Mouse (Mus musculus): ENCODE data around the gene Gm18336.

GRCm38 (mm10) chrX:73356719-73357118, 41.8 kb downstream of the Gm18336 start:
- TF ChIP-seq POLR2A (IDR thresholded peaks at IDR 0.05; ENCODE audit: borderline replicate concordance, extremely low read depth, insufficient read depth, insufficient read length, poor library complexity, severe bottlenecking) (no peak), CTCF (IDR thresholded peaks at IDR 0.05; ENCODE audit: borderline replicate concordance, extremely low read depth, insufficient read depth, insufficient read length) (no peak)

Measured in brain, embryonic 14.5 days (tissue).